Mouse (Mus musculus): ENCODE data around the gene Kcnma1.

The Kcnma1 gene

DNA sequence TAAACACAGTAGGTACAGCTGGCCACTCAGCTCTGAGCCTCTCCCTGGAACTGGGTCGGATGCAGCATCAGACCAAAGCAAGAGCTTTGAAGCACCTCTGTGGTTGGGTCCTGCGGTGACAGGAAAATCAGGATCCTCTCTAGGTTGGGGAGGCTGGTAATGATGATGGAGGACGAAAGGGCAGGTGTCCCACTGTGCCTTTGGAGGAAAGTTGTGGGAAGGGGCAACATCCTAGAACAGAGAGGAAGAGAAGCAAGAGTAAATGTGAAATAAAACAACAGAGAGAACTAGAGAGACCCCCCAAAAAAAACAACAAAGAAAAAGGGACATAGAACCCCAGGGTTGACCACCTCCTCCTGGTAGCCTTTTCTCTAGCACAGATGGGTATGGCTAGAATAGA, at the start of gene Kcnma1:
Gene Kcnma1, minus strand, starts transcription at position 101 of the 400 bp plus-strand sequence.
- no peak for DNase-seq (ENCODE audit: low spot score in 2 of 2)

DNA sequence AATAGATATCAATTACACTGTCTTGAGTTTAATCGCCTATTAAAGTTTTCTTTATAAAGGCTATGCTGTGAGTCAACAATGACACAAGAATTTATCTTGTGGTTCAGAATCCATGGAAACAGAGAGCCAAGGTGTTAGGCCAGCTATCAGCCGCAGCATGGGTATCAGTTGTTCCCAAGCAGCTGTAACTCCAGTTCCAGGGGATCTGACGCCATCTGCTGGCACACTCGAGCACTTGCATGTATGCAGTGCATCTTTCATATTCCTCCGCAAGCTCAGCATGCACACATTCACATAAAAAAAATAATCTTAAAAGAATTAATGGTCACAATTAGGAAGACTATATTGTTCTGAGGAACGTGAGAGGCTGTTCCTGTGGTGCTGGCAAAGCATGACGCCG, 45.5 kb upstream of the Kcnma1 start:
- DNase-seq (ENCODE audit: low spot score in 2 of 2): peak in 1 of 2 experiments; percentile 17

DNA sequence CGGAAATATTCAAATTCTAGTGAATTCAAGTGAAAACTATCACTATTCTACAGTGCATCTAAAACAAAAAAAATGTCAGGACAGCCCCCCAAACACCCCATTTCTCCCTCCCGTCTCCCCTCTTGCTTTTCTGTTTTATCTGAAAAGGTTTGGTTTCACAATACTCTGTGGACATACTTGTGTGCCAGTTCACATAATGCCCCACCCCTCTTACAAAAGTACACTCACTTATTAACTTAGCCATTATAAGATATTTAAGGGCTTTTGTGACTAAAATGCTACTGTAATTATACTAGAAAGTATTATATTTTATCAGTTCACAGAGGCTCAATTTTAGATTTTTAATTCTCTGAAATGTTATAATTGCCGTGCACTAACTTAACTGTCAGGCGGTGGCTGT, 45.0 kb upstream of the Kcnma1 start:
- no peak for DNase-seq (ENCODE audit: low spot score in 2 of 2)

DNA sequence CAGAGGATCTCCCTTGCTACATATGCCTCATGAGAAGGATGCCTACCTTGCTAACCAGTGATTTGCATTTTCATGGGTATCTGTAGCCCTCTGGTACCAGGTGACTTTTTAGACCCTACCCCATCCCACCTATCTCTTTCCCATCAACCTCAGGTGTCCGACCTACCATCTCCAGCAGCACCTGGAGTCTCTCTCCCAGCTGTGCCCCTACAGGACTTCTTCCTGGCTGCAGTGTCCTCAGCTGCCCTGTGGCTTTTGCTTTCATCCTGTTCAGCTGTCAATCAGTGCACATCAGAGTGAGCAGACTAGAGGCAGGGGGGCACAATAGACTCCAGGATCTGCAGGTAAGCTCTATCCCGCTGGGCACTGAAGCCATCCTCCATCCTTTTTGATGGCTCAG, 37.5 kb upstream of the Kcnma1 start:
- DNase-seq (ENCODE audit: low spot score in 2 of 2): no peak

DNA sequence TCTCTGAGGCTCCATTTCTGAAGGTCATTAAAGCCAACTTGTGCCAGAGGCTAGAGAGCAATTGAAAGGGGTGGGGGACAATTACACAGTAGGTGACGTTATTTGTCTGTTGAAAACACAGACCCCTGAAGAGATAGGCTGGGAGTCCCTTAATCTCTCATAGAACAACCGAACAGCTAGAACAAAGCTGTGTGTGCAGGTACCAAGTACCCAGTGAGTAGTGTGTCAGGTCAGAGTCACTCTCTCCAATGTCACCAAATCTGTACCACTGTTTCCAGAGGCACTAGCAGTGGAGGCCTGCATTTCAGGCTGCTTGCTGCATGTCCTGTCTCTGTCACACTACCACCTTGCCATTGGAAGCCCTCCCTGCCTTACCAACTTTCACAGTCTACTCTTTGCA, 22.3 kb upstream of the Kcnma1 start:
- no peak for DNase-seq (ENCODE audit: low spot score in 2 of 2)

DNA sequence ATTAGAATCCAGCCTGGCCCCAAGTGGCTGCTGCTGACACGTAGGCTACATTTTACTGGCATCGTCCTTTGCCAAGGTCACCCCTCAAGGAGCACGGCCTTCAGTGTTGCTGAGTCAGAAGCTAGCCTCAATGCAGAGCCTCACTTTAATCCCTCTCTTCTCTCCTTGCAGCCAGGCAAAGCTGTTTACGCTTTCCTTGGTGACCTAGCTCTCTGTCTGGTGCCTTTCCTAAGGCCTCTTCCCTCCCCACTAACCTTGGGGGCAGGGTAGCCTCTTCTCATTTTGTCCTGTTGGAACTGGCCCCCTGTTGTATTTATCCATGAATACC, 21.9 kb upstream of the Kcnma1 start:
- no peak for DNase-seq (ENCODE audit: low spot score in 2 of 2)

DNA sequence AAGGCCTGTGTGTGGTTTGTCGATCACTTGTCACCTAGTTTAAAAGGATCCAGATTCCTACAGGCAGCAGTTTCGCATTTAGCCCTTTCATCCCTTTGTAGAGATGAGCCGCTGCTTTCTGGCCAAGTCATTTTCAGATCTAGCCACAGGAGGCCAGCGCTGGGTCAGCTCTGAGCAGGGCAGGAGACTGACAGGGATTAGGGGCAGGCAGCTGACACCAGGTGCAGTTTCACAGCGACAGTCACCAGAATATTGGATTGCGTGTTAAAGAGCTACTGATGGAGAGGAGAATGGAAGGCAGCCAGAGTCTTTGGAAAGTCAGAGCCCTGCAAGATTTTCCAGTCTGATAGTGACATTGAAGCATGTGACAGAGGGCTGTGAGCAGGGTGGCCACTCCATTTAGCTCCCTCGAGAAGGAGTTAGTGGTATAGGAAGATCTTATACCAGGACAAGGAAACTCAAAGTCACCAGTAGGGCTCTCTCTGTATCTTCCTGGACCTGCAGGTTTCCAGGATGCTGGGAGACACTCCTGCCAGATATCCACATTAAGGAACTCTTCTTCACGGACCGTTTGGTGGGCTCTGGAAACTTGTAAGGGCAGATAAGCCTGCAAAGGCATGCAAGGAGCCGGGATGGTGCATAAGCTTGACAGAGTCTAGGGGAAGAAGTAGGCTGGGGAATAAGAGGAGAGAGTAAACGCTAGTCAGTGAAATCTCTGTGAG, 21.4 kb upstream of the Kcnma1 start:
- DNase-seq (ENCODE audit: low spot score in 2 of 2): no peak

DNA sequence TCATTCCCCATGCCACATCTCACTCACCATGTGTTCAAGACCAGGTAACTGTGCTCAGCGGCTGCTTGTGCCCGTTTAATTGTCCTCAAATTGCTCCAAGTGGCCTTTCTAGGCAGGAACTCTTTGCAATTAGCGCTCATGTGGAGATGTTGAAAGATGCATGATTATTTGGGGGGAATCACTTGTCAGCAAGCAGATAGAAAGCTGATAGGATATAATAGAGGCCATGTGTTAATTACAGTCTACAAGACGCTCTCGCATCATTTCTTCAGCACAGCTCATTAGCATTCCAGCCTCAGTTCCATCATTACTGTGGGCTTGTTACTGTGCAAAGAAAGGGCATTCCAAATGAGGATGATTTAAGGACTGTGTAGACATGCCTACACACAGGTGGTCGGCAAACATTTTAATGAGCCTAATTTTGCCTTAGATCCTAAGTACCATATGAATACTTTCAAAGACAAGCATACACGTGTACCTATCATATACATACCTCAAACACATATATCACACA, 18.6 kb upstream of the Kcnma1 start:
- DNase-seq (ENCODE audit: low spot score in 2 of 2): no peak

DNA sequence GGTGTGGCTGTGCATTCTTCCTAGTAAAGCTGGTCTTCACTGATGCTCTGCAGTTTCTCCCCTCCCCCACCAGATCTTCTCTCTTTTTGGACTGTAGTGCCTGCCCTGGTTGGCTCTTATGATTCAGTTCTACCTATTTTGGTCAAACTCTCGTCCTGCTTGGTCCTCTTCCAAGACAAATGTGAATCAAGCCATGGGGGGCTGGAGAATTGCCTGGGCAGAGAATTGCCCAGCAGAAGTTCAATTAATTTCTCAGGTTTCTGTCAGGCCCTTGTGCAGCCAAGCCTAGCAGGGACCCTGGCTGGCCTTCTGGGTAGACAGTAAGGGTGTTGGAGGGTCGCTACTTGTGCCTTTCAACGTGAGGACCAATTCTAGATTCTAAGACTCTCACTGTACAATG, 17.9 kb upstream of the Kcnma1 start:
- no peak for DNase-seq (ENCODE audit: low spot score in 2 of 2)

DNA sequence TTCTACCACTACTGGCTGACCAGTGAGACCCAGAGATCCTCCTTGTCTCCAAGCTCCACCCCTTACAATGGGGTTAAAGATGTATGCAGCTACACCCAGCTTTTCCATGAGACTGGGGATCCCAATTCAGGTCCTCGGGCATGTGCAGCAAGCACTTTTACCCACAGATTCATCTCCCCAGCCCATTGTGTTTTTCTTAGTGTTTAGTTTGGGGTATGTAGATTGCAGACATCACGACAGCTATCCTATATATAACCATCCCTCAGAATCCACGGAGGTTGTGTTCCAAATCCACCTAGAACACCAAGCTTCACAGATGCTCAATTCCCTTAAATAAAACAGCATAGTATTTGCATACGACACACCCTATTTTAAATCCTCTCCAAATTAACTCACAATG, 6.4 kb upstream of the Kcnma1 start:
- DNase-seq (ENCODE audit: low spot score in 2 of 2): no peak

DNA sequence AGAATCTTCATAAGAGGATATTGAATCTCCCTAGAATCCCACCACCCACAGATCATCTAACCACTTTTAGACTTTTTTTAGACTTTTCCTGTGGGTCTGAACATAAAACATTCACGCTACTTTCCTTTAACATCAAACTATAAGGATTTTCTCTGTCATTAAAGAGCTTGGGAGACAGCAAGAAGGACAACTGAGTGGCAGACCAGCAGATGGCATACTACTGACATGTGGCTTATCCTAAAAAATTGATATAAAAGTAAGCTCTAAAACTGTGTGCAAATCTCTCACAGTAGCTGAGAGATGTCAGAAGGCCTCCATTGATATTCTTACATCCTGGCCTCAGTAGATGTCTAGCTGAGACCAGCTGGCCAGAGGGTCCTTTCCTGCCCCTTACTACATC, 4.3 kb downstream of the Kcnma1 start:
- no peak for DNase-seq (ENCODE audit: low spot score in 2 of 2)

DNA sequence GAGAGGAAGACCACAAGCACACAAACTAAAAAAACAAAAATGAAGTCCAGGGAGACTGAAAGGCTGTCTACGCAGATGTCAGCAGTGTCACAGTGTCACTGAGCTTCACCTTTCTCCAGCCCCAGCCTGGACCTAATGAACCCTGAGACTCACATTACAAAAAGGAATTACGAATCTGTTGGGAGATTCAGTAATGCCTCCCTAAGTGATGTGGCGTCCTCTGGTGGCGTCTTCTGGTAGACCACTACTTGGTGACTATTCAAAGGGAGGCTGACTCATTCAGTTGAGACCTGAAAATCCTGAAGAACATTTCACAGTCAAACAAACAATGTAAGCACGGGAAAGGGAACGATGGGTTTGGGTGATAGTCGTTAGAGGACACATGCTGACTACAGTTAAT, 6.0 kb downstream of the Kcnma1 start:
- peak; percentile 69 to 76 for DNase-seq (ENCODE audit: low spot score in 2 of 2)

DNA sequence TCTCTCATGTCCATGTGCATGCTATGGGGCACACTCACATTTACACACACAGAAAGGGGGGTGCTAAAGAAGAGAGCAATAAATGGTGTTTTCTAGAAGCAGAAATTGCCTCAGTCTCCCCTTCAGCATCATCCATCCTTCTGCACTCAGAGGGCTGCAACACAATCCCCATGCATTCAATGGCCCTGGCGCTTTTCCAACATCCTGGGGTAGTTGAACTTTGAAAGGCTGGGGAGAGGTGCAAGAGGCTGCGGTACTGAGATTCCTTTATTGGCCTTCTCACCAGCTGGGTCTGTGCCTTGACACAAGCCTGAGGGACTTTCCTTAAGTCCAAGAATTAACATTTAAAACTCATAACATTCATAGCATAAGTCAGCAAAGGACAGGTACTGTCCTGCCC, 8.0 kb downstream of the Kcnma1 start:
- DNase-seq (ENCODE audit: low spot score in 2 of 2): no peak

DNA sequence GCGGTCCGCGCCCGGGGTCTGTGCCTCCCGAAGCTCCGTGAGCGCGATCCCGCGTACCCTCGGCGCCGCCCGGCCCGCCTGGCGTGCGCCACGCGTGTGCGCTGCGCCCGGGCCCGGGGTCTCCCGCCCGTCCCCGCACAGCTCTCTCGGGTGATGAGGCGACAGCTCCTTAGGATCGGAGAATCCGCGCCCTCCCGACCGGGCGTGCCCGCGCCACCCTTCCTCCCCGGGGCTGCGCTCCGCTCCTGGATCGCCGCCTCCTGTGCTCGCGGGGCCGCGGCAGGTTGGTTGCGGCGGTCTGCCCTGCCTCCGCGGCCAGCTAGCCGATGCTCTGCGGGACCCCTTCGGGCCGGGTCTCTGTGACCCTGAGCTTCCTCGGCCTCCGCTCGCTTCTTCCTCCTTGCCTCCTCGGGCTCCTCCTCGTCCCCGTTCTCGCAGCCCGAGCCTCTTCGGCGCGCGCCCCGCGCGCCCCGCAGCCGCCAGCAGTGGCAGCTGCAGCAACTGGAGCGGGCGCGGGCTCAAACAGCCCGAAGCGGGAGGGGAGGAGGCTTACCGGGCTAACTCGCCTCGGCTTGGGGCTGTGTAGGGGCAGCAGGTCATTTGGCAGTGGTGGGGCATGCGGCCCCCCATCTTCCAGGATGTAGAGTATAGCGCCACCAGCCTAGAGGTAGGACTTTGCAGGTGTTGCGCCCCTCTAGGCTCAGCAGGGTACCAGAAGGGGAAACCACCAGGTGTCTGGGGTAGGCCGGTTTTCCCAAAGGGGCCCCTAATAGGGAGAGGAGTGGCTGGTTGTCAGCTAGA, 9.6 kb downstream of the Kcnma1 start:
- peak in 1 of 2 experiments; percentile 4 for DNase-seq (ENCODE audit: low spot score in 2 of 2)

DNA sequence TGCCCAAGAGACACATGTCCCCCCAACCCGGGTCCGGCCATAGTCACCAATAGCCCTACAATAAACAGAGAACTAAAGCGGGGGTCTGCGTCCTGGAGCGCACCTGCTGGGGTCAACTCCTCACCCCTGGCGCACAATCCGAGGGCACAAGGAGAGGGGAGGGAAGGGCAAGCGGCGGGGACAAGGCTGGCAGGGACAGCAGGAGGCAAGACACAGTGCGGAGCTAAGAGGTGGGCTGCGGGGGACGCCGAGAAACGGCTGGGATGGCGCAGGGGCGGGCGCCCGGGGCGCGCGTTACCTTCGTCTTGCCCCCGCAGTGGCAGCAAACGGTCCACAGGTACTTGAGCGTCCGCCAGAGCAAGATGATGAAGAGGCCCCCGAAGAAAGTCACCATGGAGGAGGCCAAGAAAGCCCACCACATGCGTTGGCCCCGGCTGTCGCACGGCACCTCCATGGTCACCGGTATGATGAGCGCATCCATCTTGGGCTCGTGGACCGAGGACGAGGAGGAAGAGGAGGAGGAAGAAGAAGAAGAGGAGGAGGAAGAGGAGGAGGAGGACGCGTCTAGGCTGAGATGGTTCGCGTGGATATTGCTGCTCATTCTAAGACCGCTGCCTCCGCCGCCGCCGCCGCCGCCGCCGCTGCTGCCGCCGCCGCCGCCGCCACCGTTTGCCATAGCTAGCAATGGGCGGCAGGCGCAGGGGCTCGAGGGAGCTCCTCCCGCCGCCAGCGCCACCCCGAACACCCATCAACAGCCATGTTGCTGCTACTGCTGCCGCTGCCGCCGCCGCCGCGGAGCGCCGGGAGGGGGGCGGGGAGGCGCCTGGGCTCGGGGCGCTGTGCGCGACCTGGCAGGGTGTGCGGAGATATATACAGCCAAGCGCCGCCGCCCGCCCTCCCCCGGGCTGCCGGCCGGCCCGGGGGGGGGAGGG, 10.6 kb downstream of the Kcnma1 start:
- DNase-seq (ENCODE audit: low spot score in 2 of 2): peak; percentile 3 to 10

DNA sequence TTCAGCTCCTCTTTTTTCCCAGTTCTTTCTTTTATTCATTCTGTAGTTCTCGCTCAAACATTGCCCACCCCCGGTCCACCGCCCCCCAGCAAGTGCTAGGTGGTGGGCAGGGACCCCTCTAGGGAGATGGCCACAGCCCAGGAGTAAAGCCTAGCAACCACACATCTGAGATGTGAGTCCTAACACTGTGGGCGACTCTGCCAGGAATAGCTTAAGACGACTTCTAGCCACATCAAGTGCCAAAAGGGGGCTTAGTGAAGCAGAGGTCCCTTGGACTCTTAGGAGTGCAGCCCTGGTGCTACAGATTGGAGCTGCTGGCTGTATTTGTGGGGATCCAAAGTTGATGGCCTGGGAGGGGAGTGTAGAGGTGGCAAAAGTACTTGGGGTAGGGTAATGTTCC, 11.6 kb downstream of the Kcnma1 start:
- no peak for DNase-seq (ENCODE audit: low spot score in 2 of 2)

DNA sequence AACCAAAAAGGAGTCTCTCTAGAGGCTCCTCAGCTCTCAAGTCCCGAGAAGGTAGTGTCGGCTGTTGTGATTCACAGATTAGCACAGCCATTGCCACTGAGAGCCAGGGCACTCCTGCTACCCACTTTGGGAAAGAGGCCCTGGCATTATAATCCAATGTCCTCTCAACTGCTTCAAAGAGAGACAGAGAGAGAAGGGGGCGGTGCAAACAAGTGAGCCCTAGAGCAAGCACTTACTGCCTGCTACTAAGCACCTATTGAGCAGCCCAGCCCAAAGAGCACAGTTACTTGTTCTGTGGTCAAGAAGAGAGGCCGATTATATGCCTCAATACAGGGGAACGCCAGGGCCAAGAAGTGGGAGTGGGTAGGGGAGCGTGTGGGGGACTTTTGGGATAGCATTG, 16.4 kb downstream of the Kcnma1 start:
- DNase-seq (ENCODE audit: low spot score in 2 of 2): no peak

DNA sequence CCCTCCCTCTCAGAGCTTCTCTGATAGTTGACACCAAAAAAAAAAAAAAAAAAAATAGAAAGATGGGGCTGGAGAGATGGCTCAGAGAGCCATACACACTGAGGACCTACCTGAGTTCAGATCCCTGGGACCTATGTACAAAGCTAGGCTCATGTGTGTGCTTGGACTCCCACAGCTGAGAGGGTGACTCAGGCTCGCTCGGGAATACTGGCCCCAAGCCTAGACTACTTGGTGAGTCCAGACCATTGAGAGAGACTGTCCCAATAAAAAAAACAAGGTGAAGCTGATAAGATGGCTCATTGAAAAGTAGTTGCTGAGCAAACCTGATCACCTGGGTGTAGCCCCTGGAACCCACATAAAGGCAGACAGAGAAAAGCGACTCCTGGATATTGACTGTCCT, 18.5 kb downstream of the Kcnma1 start:
- DNase-seq (ENCODE audit: low spot score in 2 of 2): no peak

DNA sequence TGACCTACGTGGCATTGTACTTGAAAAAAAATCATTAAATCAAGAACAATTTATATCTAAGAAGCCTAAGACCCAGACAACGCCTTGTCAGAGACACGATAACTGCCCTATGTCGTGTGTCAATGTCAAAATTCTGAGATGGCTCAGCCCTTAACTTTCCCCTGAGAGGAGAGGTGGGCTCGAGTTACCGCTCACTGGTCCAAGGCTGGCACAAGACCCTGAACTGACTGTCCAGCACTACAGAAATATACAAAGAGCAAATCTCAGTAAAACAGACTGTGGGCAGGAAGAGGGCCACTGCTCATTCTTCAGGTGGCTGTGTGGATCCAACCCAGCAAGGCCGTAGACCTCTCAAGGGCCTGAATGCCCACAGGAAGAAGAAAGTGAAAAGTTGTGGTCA, 23.4 kb downstream of the Kcnma1 start:
- no peak for DNase-seq (ENCODE audit: low spot score in 2 of 2)

DNA sequence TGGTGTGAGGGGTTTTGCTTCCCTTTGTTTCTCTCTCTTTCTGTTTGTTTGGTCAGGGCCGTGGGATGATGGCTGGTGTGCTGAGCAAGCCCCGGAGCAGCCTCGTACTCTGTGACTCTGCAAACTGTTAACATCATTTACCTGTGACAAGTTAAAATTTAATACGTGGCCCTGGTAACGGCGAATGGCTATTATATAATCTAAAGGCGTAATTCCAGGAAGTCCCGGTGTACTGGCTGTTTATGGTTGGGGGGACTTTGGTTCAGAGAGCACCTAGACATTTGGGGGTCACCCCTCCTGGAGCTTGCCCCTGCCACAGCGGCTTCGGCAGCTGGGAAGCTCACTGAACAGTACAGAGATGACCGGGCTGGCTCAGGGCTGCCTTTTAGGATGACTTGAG, 24.6 kb downstream of the Kcnma1 start:
- no peak for DNase-seq (ENCODE audit: low spot score in 2 of 2)

DNA sequence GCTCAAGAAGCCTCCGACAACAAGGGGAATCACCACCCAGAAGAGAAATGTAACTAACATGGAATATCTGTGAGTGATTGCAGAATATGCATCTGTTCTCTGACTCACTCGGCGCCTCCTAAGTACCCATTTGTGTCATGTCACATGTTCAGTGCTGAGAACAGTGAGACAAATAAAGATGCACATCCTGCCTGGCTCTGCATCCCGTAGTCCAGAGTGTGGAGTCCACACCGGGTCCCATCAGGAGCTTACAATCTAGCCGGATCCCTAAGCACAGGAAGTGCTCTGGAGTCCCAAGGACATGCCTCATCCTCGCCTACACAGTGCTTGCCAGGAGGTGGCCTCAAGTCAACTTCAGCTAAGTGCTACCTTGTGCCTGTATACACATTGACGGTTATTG, 32.1 kb downstream of the Kcnma1 start:
- no peak for DNase-seq (ENCODE audit: low spot score in 2 of 2)

DNA sequence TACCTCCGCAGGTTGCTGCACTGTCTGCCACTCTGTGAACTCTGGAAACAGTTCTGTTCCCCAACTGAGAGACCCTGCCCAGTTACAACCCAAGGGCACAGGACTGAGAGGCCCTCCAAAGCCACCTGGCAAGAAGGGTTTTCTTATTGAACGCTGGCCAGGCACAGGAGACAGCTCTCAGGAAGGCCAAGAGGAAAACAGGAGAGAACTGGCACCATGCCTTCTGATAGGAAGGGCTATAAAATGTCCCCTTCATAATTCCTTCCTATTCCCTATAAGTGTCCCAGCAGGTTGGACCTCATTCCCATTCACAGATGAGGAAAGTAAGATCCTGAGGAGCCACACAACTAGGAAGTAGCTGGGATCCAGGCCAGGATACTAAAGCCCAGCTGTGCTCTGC, 39.6 kb downstream of the Kcnma1 start:
- no peak for DNase-seq (ENCODE audit: low spot score in 2 of 2)
